Mouse (Mus musculus) stomach, embryonic 16.5 days (tissue): ENCODE data around the gene Slc1a3. TPM values are rescaled to one million over a fixed set of nuclear protein-coding genes. Genes with fewer than 3 reads are reported as not detected.
A peak's percentile ranks its signal among the peaks of the same experiment; 100 is the strongest.
"Not testable (repeated sequence)": the region's sequence is repeated elsewhere in the genome, so short reads cannot be mapped to it uniquely, and the experiment has no call there.

Experiments
- ATAC-seq: fragments of 200-750 bp; cut with Nextera tagmentation; 2 replicates; pipeline ENCODE4 v1.8.0; 2017; ENCODE audit warnings: moderate number of reproducible peaks, moderate TSS enrichment; ENCODE audit not compliant: insufficient read depth, low FRiP score
- H3K27ac ChIP-seq: fragments of 300-500 bp; sonication (generic); 2 replicates; pipeline ENCODE4 v1.5.1; 2014; ENCODE audit warnings: low read length
- H3K27me3 ChIP-seq: fragments of 300-500 bp; sonication (generic); 2 replicates; pipeline ENCODE4 v1.6.1; 2014; ENCODE audit warnings: low read length, control low read depth, mixed read lengths; ENCODE audit not compliant: control insufficient read depth, insufficient read depth
- H3K36me3 ChIP-seq: fragments of 300-500 bp; sonication (generic); 2 replicates; pipeline ENCODE4 v1.6.1; 2014; ENCODE audit warnings: low read length; ENCODE audit not compliant: control insufficient read depth, insufficient read depth
- H3K4me1 ChIP-seq: fragments of 300-500 bp; sonication (generic); 2 replicates; pipeline ENCODE4 v1.6.1; 2014; ENCODE audit warnings: low read length, control low read depth, mixed read lengths; ENCODE audit not compliant: control insufficient read depth, insufficient read depth
- H3K4me2 ChIP-seq: fragments of 300-500 bp; sonication (generic); 2 replicates; pipeline ENCODE4 v1.6.1; 2014; ENCODE audit warnings: low read depth, low read length, mixed read lengths
- H3K4me3 ChIP-seq: fragments of 300-500 bp; sonication (generic); replicated peaks from 2 replicates; pipeline ENCODE4 v1.5.1; 2014; ENCODE audit warnings: mild to moderate bottlenecking, low read length
- H3K9ac ChIP-seq: fragments of 300-500 bp; sonication (generic); 2 replicates; pipeline ENCODE4 v1.6.1; 2014; ENCODE audit warnings: low read length
- H3K9me3 ChIP-seq: fragments of 300-500 bp; sonication (generic); replicated peaks from 2 replicates; pipeline ENCODE4 v1.6.1; 2016; ENCODE audit warnings: low read length, control low read depth; ENCODE audit not compliant: control insufficient read depth
- WGBS: fragments of 180-500 bp; shearing (Covaris S2); extraction: QIAGEN DNeasy Blood & Tissue Kit; methylation state at CpG from one replicate; pipeline ENCODE4 v1.1.7; 2014; 5-methylcytosine and 5-hydroxymethylcytosine counted together
- polyA plus RNA-seq: library from polyadenylated mRNA; unstranded; fragments of >200 nt; fragmentation: Nextera tagmentation; extraction: Ambion mirVana; gene quantifications from 2 replicates; pipeline ENCODE4 v1.2.1, GENCODE M21; 2015

Slc1a3 gene
- polyA plus RNA-seq, 1 experiment from 2014 or later = 14.2 TPM

DNA sequence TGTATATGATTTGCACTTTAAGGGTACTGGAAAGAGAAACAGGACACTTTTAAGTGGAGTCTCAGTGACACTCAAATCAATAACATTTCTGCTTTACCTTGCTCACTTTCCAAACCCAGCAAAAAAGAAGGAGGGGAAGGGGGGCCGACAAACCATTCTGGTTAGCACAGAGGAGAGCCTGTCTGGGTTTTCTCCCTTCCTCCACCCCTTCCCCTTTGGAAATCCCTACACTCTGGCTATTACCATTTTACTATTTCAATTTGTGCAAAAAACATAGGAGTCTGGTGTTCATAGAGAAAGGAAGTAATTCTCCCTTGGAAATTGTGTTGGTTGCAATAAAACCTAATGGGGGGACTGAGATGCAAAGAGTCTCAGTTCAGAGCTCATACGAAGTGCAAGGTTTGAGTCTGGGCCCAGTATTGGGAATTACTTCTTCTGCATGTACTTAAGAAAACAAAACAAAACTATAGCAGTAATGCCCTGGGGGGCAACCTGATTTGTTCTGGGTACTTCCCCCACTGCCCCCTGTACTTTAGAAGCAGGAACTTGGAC lies 1.9 kb upstream of the Slc1a3 start:
- H3K9me3 ChIP-seq = no peaks in the 10 kb centered on the region
- H3K4me3 ChIP-seq = no peak overlapping the region
- no peak for ATAC-seq
- no peak overlapping the region for H3K4me2 ChIP-seq
- no peaks in the 10 kb centered on the region for H3K27me3 ChIP-seq
- WGBS = 79% methylated on average over 2 of the region's 2 CpGs
- no peak overlapping the region for H3K27ac ChIP-seq
- no peaks in the 10 kb centered on the region; the same call in none of the 2 replicates for H3K4me1 ChIP-seq
- no peak overlapping the region for H3K9ac ChIP-seq
- no peaks in the 10 kb centered on the region for H3K36me3 ChIP-seq

DNA sequence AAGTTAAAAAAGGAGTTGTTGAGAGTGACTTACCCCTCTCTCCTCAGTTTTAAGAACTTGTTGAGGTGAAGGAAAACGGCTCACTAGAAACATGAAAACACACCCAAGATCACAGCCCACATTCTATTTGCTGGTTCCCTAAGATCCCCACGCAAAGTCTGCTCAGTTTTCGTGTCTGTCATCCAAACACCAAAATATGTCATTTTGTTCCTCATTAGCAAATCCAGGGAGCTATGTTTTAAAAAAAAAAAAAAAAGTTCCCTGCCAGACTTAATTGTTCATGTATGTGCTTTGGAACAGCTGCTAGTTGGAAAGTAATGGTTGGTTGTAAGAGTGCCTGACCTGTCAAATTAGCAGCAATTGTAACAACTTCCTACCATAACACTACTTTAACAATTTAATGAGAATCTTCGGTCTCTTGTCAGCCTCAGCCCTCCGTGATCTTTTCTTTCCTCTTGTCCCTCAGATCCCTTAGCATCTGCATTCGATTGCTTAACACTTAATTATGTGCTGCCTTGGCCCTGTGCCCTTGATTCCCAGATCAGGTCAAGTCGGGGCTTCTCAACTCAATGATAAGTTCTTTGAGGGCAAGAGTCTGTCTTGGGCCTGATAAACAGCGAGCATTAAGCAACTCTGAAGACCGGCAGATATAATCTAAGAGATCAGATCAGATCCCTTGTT lies 1.2 kb upstream of the Slc1a3 start:
- H3K9ac ChIP-seq = no peak overlapping the region
- WGBS = 63% methylated on average over 9 of the region's 9 CpGs
- no peak overlapping the region for H3K27ac ChIP-seq
- no peaks in the 10 kb centered on the region; the same call in none of the 2 replicates for H3K4me1 ChIP-seq
- H3K4me2 ChIP-seq = no peak overlapping the region
- H3K36me3 ChIP-seq = no peaks in the 10 kb centered on the region
- no peak overlapping the region for H3K4me3 ChIP-seq
- H3K27me3 ChIP-seq = no peaks in the 10 kb centered on the region
- no peak for ATAC-seq
- no peaks in the 10 kb centered on the region for H3K9me3 ChIP-seq

DNA sequence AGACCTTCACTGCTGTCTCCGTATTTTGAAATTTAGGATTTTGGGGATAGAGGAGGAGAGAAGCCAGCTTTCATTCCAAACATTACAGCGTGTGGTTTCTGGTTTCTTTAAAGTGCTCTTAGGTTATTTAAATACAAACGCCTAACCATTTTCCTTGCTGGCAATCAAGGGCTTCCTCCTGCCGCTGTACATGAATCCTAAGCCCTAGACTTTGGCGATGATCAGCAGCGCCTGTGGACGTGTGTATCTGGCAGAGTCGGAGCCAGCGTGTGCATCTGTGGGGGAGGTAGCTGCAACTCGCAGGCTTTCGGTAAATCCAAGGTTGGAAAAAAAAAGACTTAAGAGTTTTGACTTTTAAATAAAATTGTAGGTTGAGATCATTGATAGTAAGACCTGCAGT lies 986 bp downstream of the Slc1a3 start:
- no peaks in the 10 kb centered on the region; the same call in 1 of the 2 replicates for H3K4me1 ChIP-seq
- H3K36me3 ChIP-seq = no peaks in the 10 kb centered on the region
- H3K9ac ChIP-seq = 0 out of 2 replicates have a peak overlapping the region, but pooled peaks have one; percentile 8
- peak overlapping the region; percentile 68 for H3K4me3 ChIP-seq
- ATAC-seq = no peak
- peak overlapping the region; percentile 81 for H3K4me2 ChIP-seq
- H3K9me3 ChIP-seq = no peaks in the 10 kb centered on the region
- H3K27me3 ChIP-seq = no peaks in the 10 kb centered on the region
- 2% methylated on average over 11 of the region's 11 CpGs for WGBS
- H3K27ac ChIP-seq = no peak overlapping the region

DNA sequence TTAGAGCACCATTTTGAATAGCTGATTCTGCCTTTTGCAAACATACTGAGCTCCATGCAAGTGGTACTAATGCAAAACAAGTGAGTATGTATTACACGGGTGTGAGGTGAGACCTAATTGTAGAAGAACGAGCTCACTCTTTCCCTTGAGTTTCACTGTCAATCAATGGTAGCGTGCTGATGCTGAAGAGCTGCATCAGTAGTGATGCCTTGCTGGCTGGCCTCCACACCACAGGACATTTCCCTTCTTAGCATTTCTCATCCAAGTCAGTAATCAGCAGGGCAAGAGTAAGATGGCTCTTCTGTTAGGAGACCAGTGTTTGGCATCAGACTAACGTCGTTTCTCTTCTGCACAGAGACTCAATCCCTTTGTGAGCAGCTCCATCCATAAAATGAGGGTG lies 4.0 kb downstream of the Slc1a3 start:
- no peaks in the 10 kb centered on the region; the same call in 1 of the 2 replicates for H3K4me1 ChIP-seq
- H3K27me3 ChIP-seq = no peaks in the 10 kb centered on the region
- H3K4me3 ChIP-seq = no peak overlapping the region
- no peak for ATAC-seq
- H3K27ac ChIP-seq = no peak overlapping the region
- H3K9me3 ChIP-seq = no peaks in the 10 kb centered on the region
- no peak overlapping the region for H3K4me2 ChIP-seq
- no peaks in the 10 kb centered on the region for H3K36me3 ChIP-seq
- no peak overlapping the region for H3K9ac ChIP-seq
- WGBS = 82% methylated on average over 5 of the region's 5 CpGs

DNA sequence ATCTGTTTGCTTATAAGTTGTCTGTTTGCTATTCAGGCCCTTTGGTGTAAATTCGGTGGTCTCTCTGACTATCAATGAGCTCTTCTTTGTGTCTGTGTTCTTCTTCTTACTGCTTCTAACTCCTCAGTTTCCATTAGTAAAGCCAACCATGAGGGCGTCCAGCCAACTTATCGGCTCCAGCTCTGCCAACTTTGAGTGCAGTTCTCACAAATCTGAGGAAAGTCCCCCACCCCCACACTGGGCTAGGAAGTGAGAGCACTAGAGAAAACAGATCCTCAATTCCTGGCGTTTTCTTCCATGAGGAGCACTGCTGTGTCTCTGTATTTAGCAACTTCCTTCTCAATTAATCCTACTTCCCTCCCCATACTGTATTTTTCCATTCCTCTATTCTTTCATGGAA lies 4.4 kb downstream of the Slc1a3 start:
- Histone ChIP-seq H3K27ac (no peak overlapping the region), H3K36me3 (no peaks in the 10 kb centered on the region), H3K9me3 (no peaks in the 10 kb centered on the region), H3K4me3 (no peak overlapping the region), H3K4me1 (no peaks in the 10 kb centered on the region; the same call in 1 of the 2 replicates), H3K9ac (no peak overlapping the region), H3K27me3 (no peaks in the 10 kb centered on the region), H3K4me2 (no peak overlapping the region)
- ATAC-seq = no peak
- WGBS = 72% methylated on average over 4 of the region's 4 CpGs

DNA sequence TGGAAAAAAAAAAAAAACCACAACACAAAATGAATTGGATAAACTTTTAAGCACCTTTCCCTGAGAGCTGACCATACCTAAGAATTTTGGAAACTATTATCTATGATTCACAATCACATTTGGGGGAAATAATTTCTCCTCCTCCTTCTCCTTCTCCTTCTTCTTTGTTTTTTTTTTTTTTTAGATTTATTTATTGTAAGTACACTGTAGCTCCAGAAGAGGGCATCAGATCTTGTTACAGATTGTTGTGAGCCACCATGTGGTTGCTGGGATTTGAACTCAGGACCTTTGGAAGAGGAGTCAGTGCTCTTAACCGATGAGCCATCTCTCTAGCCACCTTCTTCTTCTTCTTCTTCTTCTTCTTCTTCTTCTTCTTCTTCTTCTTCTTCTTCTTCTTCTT lies 5.0 kb downstream of the Slc1a3 start:
- H3K36me3 ChIP-seq, H3K4me3 ChIP-seq, ATAC-seq, H3K27ac ChIP-seq, H3K9me3 ChIP-seq, H3K4me1 ChIP-seq, H3K4me2 ChIP-seq, H3K9ac ChIP-seq, H3K27me3 ChIP-seq: not testable (repeated sequence)
- 94% methylated on average over 1 of the region's 1 CpGs for WGBS

DNA sequence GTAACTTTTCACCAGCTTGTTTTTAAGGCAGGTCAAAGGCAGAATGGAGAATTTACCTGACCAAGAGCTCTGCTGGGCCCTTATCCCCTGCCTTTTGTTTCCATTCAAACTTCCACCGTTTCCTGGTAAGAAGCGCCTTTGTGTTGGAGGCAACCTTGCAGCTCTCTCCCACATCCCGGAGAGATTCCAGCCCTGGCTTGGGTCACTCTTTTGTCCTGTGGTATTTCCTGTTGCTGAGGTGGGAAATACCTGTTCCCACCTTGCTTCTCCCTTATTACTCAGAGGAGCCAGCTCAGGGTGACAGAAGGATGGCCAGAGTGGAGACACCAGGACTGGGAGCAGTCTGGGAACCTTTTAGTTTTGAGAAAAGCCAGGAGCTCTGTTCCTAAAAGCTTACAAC lies 12.6 kb downstream of the Slc1a3 start:
- H3K27ac ChIP-seq = no peak overlapping the region

DNA sequence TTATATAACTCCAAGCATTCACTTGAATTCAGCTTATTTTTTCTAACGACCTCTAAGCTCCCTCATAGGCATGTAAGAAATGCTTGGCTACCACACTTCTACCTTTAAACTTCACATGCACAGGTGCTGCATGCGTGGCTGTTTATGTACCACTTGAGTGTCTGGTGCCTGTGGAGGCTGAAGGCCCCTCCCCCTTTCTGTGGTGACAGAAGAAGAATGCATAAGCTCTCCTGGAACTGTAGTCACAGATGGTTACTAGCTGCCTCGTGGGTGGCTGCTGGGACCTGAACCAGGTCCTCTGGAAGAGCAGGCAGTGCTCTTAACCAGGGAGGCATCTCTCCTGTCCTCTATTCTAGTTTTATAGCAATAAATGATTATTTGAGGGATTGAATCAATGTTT lies 13.1 kb downstream of the Slc1a3 start:
- Histone ChIP-seq H3K9ac (no peak overlapping the region), H3K27ac (no peak overlapping the region), H3K27me3 (no peaks in the 10 kb centered on the region), H3K36me3 (no peaks in the 10 kb centered on the region), H3K4me2 (no peak overlapping the region), H3K4me1 (0 out of 2 replicates have a peak, but pooled peaks cover 2% of the 10 kb centered on the region), H3K9me3 (no peaks in the 10 kb centered on the region), H3K4me3 (no peak overlapping the region)
- WGBS = 54% methylated on average over 3 of the region's 3 CpGs
- no peak for ATAC-seq

More for the DNA sequence above, 12.6 kb downstream of the Slc1a3 start:
- Histone ChIP-seq H3K4me2 (no peak overlapping the region), H3K9ac (no peak overlapping the region), H3K36me3 (no peaks in the 10 kb centered on the region), H3K4me1 (0 out of 2 replicates have a peak, but pooled peaks cover 2% of the 10 kb centered on the region), H3K27me3 (no peaks in the 10 kb centered on the region), H3K9me3 (no peaks in the 10 kb centered on the region), H3K4me3 (no peak overlapping the region)
- ATAC-seq = no peak
- WGBS = 46% methylated on average over 3 of the region's 3 CpGs

DNA sequence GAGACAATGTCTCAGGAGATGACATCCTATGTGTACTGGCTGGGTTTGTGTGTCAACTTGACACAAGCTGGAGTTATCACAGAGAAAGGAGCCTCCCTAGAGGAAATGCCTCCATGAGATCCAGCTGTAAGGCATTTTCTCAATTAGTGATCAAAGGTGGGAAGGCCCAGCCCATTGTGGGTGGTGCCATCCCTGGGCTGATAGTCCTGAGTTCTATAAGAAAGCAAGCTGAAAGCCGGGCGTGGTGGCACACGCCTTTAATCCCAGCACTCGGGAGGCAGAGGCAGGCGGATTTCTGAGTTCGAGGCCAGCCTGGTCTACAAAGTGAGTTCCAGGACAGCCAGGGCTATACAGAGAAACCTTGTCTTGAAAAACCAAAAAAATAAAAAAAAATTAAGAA lies 20.4 kb downstream of the Slc1a3 start:
- ATAC-seq, H3K4me2 ChIP-seq, H3K27ac ChIP-seq, H3K27me3 ChIP-seq, H3K4me3 ChIP-seq, H3K9me3 ChIP-seq, H3K9ac ChIP-seq, H3K36me3 ChIP-seq, H3K4me1 ChIP-seq: not testable (repeated sequence)
- whole genome bisulfite sequencing = 90% methylated on average over 6 of the region's 6 CpGs
